Mouse (Mus musculus) G1E (cell line): ENCODE data around the gene Vps52.

Experiments
- CTCF ChIP-seq: IDR thresholded peaks from 2 replicates; pipeline ENCODE4 v1.5.1; 2012; ENCODE audit warnings: low read depth, low read length, inconsistent platforms, mixed read lengths
- GATA1 ChIP-seq: IDR thresholded peaks from 2 replicates; pipeline ENCODE4 v1.6.1; 2012; ENCODE audit warnings: borderline replicate concordance, low read length, inconsistent platforms, mixed read lengths

DNA sequence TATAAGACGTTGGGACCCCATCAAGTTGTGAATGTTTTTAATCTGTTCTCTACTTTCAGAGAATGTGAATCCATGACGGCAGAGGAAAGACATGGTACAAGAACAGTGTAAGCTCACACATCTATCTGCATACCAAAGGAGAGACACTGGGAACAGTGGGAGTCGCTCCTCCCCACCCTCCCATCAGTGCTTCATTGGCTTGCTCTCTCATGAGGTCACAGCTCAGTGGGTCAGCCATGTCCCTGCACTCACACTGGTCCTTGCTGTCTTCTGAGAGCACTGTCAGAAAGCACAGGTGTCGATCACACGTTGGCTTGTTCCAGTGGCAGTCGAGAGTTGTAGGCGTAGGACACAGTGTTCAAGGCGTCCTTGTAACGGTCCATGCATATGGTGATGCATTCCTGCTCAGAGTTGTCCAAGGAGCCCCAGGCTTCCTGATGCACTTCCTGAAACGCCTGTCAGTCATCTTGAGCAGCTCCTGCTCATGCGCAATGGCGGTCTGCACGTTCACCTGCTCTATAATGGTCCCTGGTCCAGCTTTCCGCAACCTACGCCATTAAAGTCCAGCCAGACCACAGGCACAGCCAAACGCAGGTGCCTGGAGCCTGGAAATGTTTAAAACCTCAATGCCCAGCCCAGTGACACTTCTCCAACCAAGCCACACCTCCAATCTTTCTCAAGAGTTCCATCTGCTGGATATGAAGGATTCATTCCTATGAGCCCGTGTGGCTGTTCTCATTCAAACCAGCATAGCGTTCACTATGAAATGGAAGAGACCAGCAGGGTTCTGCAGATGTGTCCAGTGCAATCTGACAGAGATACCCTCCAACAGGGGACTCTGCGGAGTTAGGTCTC, 24.8 kb downstream of the Vps52 start:
- TF ChIP-seq GATA1 (no peak), CTCF (no peak)
